Mouse (Mus musculus) C2C12 (cell line): ENCODE data around the gene Prkar2a.

Experiments used
- CTCF ChIP-seq: IDR thresholded peaks from one replicate; pipeline ENCODE4 v1.5.1; 2011; ENCODE audit not compliant: control insufficient read depth, insufficient read depth, insufficient read length
- FOSL1 ChIP-seq: IDR thresholded peaks from one replicate; pipeline ENCODE4 v1.8.0; 2011; ENCODE audit warnings: mild to moderate bottlenecking, low read length; ENCODE audit not compliant: poor library complexity, insufficient read depth, severe bottlenecking

DNA sequence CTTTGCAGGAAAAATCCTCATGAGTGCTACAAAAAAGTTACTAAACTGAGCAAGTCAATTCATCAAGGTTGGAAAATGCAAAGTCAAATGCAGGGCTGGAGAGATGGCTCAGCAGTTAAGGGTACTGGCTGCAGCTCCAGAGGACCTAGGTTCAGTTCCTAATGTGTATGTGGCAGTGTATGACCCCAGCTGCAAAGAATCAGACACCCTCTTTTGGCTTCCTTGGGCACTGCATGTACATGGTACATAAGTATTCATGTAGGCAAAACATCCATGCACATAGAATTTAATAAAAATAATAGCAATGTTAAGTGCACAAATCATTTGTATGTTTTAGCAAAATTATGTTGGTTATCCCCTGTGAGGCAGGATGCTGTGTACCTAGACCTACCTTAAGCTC lies 43.3 kb downstream of the Prkar2a start:
- TF ChIP-seq CTCF (no peak), FOSL1 (no peak)
